Mouse (Mus musculus) ES-Bruce4 (cell line): ENCODE data around the gene Pdlim3.

Source experiments
- CTCF ChIP-seq: IDR thresholded peaks from one replicate; pipeline ENCODE4 v1.8.1; 2011; ENCODE audit warnings: low read depth, low read length
- POLR2A ChIP-seq: IDR thresholded peaks from one replicate; pipeline ENCODE4 v1.8.1; 2011; ENCODE audit warnings: low read length; ENCODE audit not compliant: insufficient read depth

- TF ChIP-seq POLR2A (no peak), CTCF (no peak)
Observed at GRCm38 (mm10) chr8:45917040-45917679, 31.9 kb downstream of the Pdlim3 start.
